Mouse (Mus musculus) cerebellum, adult 2 months (tissue): ENCODE measurements around the gene Erc1. TPM values are rescaled to one million over a fixed set of nuclear protein-coding genes. Genes with fewer than 3 reads are reported as not detected.

Source experiments
- DNase-seq, 2 experiments: peaks; one replicate each; pipeline ENCODE4 v3.0.0; 2021
- H3K27ac ChIP-seq: fragments of 200-500 bp; 2 replicates; pipeline ENCODE4 v1.5.1; 2012; ENCODE audit warnings: low read length, control low read depth, inconsistent platforms; ENCODE audit not compliant: insufficient read depth
- H3K27me3 ChIP-seq: fragments of 200-500 bp; 2 replicates; pipeline ENCODE4 v1.6.1; 2012; ENCODE audit warnings: inconsistent platforms, mild to moderate bottlenecking, low read length, moderate library complexity; ENCODE audit not compliant: control insufficient read depth, insufficient read depth
- H3K4me1 ChIP-seq: fragments of 200-500 bp; 2 replicates; pipeline ENCODE4 v1.6.1; 2011; ENCODE audit warnings: low read length; ENCODE audit not compliant: control insufficient read depth, insufficient read depth
- H3K4me3 ChIP-seq: fragments of 200-500 bp; replicated peaks from 2 replicates; pipeline ENCODE3; 2011; ENCODE audit warnings: mild to moderate bottlenecking, low read depth, low read length, control low read depth; ENCODE audit not compliant: insufficient read depth
- CTCF ChIP-seq: fragments of 200-500 bp; IDR thresholded peaks from 2 replicates; pipeline ENCODE4 v1.5.1; 2011; ENCODE audit warnings: low read depth, mild to moderate bottlenecking, control low read depth, low read length, moderate library complexity, borderline replicate concordance; ENCODE audit not compliant: insufficient read depth
- POLR2A ChIP-seq: fragments of 200-500 bp; IDR thresholded peaks from 2 replicates; pipeline ENCODE4 v1.6.1; 2011; ENCODE audit warnings: low read length, control low read depth, borderline replicate concordance; ENCODE audit not compliant: insufficient read depth
- WGBS: fragments of 180-500 bp; shearing (Covaris S2); methylation state at CpG from one replicate; pipeline ENCODE4 v1.1.7; 2018; 5-methylcytosine and 5-hydroxymethylcytosine counted together
- polyA plus RNA-seq: library from polyadenylated mRNA; depleted of rRNA; stranded (reverse); fragments of >200 nt; gene quantifications from 2 replicates; pipeline ENCODE4 v1.2.3, GENCODE M21; 2012; rRNA removed

Gene Erc1
- polyA plus RNA-seq, 1 experiment, result 44.3 TPM

GRCm38 (mm10) chr6:119521931-119522391, 326.0 kb downstream of the Erc1 start:
- peaks cover 9% of the 10 kb centered on the region; the same call in 1 of the 2 replicates for H3K4me1 ChIP-seq
- WGBS, result 11% methylated on average over 3 of the region's 3 CpGs
- no peak overlapping the region for H3K27ac ChIP-seq
- H3K27me3 ChIP-seq, result no peaks in the 10 kb centered on the region
- no peak overlapping the region for H3K4me3 ChIP-seq
- no peak for TF ChIP-seq CTCF
- peak in 1 of 2 experiments; percentile 12 for DNase-seq

GRCm38 (mm10) chr6:119521482-119521900, 326.5 kb downstream of the Erc1 start:
- Histone ChIP-seq H3K27ac (no peak overlapping the region), H3K4me1 (peaks cover 9% of the 10 kb centered on the region; the same call in 1 of the 2 replicates), H3K4me3 (no peak overlapping the region), H3K27me3 (no peaks in the 10 kb centered on the region)
- DNase-seq, result peak; percentile 43 to 64
- no peak for TF ChIP-seq POLR2A
- TF ChIP-seq CTCF, result no peak
- 10% methylated on average over 3 of the region's 3 CpGs for WGBS

Other genes starting within 250 kb of the Erc1 start
- 62.6 and 65.1 TPM in 2 replicates for gene Rad52, start 54.5 kb upstream of the Erc1 start, polyA plus RNA-seq
- 252 and 288 TPM in 2 replicates for gene Wnk1, start 190.5 kb upstream of the Erc1 start, polyA plus RNA-seq
- gene Ninj2, start 245.2 kb upstream of the Erc1 start, polyA plus RNA-seq, result 9.7 and 11.7 TPM in 2 replicates